Mouse (Mus musculus): ENCODE measurements around the gene Tmem131.

Tmem131 gene

GRCm38 (mm10) chr1:36938348-36938747, 5.1 kb downstream of the Tmem131 start:
- DNase-seq, result no peak

GRCm38 (mm10) chr1:36937648-36938047, 5.8 kb downstream of the Tmem131 start:
- no peak for DNase-seq

- DNase-seq, result no peak
Observed at GRCm38 (mm10) chr1:36937015-36937414, 6.5 kb downstream of the Tmem131 start.

- DNase-seq, result no peak
Observed at GRCm38 (mm10) chr1:36936567-36936966, 6.9 kb downstream of the Tmem131 start.

GRCm38 (mm10) chr1:36934778-36935177, 8.7 kb downstream of the Tmem131 start:
- DNase-seq, result no peak

- no peak for DNase-seq
Observed at GRCm38 (mm10) chr1:36933965-36934585, 9.4 kb downstream of the Tmem131 start.

- no peak for DNase-seq
Observed at GRCm38 (mm10) chr1:36932231-36932630, 11.2 kb downstream of the Tmem131 start.

- no peak for DNase-seq
Observed at GRCm38 (mm10) chr1:36930911-36931310, 12.6 kb downstream of the Tmem131 start.

- DNase-seq, result no peak
Observed at GRCm38 (mm10) chr1:36929996-36930395, 13.5 kb downstream of the Tmem131 start.

- no peak for DNase-seq
Observed at GRCm38 (mm10) chr1:36928357-36929330, 14.8 kb downstream of the Tmem131 start.

GRCm38 (mm10) chr1:36927569-36927968, 15.9 kb downstream of the Tmem131 start:
- DNase-seq, result no peak

- DNase-seq, result no peak
Observed at GRCm38 (mm10) chr1:36926738-36927137, 16.7 kb downstream of the Tmem131 start.

- DNase-seq, result no peak
Observed at GRCm38 (mm10) chr1:36926246-36926645, 17.2 kb downstream of the Tmem131 start.

GRCm38 (mm10) chr1:36925781-36926180, 17.7 kb downstream of the Tmem131 start:
- no peak for DNase-seq

GRCm38 (mm10) chr1:36924853-36925252, 18.6 kb downstream of the Tmem131 start:
- no peak for DNase-seq

- no peak for DNase-seq
Observed at GRCm38 (mm10) chr1:36923911-36924310, 19.6 kb downstream of the Tmem131 start.

GRCm38 (mm10) chr1:36922623-36923421, 20.6 kb downstream of the Tmem131 start:
- DNase-seq, result no peak

- DNase-seq, result no peak
Observed at GRCm38 (mm10) chr1:36921614-36922393, 21.7 kb downstream of the Tmem131 start.

GRCm38 (mm10) chr1:36920726-36921125, 22.7 kb downstream of the Tmem131 start:
- no peak for DNase-seq

GRCm38 (mm10) chr1:36920154-36920716, 23.2 kb downstream of the Tmem131 start:
- peak; percentile 78 to 89 for DNase-seq

GRCm38 (mm10) chr1:36919728-36920127, 23.7 kb downstream of the Tmem131 start:
- no peak for DNase-seq

GRCm38 (mm10) chr1:36917423-36917822, 26.0 kb downstream of the Tmem131 start:
- no peak for DNase-seq

Measured in lung, postnatal 4 days (tissue).